Mouse (Mus musculus): ENCODE measurements around the gene Gdpd5.
A peak's percentile ranks its signal among the peaks of the same experiment; 100 is the strongest.
"Not testable (repeated sequence)": the region's sequence is repeated elsewhere in the genome, so short reads cannot be mapped to it uniquely, and the experiment has no call there.

The Gdpd5 gene

GRCm38 (mm10) chr7:99482637-99483036 lies 101.4 kb downstream of the Gdpd5 start:
- no peak for DNase-seq

- DNase-seq = peak; percentile 93 to 94
These were observed 102.2 kb downstream of the Gdpd5 start, which contains the start of gene Rps3 for GRCm38 (mm10) chr7:99483271-99483923. Gene Rps3, minus strand, starts transcription at chr7:99483738.

GRCm38 (mm10) chr7:99483924-99484319 lies 102.7 kb downstream of the Gdpd5 start:
- DNase-seq = no peak

- DNase-seq = no peak
These were observed 103.5 kb downstream of the Gdpd5 start for GRCm38 (mm10) chr7:99484679-99485078.

- no peak for DNase-seq
These were observed 108.5 kb downstream of the Gdpd5 start for GRCm38 (mm10) chr7:99489708-99490107.

- DNase-seq = peak; percentile 72 to 74
These were observed 117.9 kb downstream of the Gdpd5 start for GRCm38 (mm10) chr7:99499128-99499527.

- DNase-seq = peak; percentile 90 to 93
These were observed 119.0 kb downstream of the Gdpd5 start for GRCm38 (mm10) chr7:99500201-99500600.

- no peak for DNase-seq
These were observed 119.4 kb downstream of the Gdpd5 start for GRCm38 (mm10) chr7:99500655-99501054.

- DNase-seq = no peak
These were observed 119.9 kb downstream of the Gdpd5 start for GRCm38 (mm10) chr7:99501148-99501547.

- no peak for DNase-seq
These were observed 123.3 kb downstream of the Gdpd5 start for GRCm38 (mm10) chr7:99504556-99504955.

GRCm38 (mm10) chr7:99508187-99508586 lies 127.0 kb downstream of the Gdpd5 start:
- DNase-seq = not testable (repeated sequence)

GRCm38 (mm10) chr7:99510087-99510501 lies 128.9 kb downstream of the Gdpd5 start:
- peak; percentile 57 to 77 for DNase-seq

All from cerebellum, postnatal 14 days (tissue).